Mouse (Mus musculus) lung, adult 18-20 months (tissue): ENCODE measurements around the gene Pcolce.
A peak's percentile ranks its signal among the peaks of the same experiment; 100 is the strongest.

Source experiments
- DNase-seq, 2 experiments: peaks; one replicate each; pipeline ENCODE4 v3.0.0; 2022; ENCODE audit warnings: mixed read lengths in 2 of 2

Pcolce gene

DNA sequence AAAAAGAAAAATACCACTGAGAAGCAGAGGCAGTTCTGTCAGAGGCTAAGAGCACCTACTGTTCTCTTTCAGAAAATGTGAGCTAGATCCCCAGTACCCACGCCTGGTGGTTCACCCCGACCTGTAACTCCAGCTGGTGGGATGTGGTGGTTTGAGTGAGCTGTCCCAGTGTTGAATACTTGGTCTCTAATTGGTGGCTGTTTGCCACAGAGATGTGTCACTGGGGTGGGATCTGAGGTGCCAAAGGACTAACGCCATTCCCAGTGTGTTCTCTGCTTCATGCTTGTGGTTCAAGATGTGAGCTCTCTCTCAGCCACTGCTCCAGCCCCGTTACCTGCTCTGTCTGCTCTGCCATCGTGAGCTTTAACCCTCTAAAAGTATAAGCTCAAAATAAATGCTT is 23.1 kb downstream of the Pcolce start:
- no peak for DNase-seq

DNA sequence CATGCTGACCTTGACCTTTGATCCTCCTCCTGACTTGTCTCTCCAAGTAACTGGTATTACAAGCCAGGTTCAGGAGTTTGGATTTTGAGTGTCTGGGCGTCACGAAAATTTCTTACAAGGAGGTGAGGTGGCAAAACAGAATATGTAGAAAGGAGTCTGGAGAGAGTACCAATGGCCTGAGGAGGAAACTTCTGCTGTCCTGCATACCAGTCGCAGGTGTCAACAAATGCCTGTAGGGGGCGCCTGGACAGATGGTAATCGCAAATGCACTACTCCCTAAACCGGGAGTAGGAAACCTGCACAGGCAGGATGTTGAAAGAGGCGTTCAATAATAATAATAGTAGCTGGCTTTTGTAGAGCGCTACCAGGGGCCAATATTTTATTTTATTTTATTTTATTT is 28.6 kb downstream of the Pcolce start:
- peak; percentile 74 to 84 for DNase-seq

DNA sequence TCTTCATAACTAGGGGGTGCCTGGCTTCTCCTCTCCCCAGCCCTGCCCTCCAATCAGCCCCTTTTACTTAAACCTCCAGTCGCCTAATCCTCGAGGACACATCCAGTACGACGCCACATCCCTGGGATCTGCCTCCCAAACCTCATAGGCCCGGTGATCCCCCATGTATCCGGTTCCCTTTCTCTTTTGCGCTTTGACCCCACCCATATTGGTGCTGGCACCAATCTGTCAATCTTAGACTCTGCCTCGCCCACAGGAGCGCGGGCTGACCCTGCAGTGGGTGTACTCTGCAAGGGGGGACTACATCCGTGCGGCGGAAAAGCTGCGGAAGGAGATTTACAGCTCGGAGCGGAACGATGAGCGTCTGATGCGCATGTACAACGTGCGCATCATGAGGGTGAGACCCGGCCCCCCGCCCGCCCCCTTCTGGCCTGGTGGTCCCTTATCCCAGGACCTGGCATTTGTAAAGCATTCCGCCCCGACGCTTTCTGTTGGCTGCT is 29.9 kb downstream of the Pcolce start:
- DNase-seq = peak in 1 of 2 experiments; percentile 35

DNA sequence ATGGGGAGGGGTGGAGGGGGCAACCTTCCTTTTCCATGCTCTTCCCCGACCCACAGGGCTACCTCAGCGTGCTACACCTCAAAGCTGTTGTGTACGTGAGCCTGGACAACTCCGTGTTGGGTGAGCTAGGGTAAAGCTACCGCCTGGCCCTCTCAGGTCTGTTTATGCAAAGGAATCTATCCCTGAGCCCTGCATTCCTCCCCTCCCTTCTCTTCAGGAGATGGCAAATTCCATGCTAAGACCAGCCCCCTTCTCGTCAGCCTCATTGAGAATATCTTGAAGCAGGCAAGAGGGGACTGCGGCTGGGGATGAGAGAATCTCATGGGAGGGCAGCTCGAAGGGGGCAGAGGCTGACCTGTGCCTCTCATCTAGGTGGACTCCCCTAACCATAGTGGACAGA is 30.9 kb downstream of the Pcolce start:
- peak in 1 of 2 experiments; percentile 21 for DNase-seq

DNA sequence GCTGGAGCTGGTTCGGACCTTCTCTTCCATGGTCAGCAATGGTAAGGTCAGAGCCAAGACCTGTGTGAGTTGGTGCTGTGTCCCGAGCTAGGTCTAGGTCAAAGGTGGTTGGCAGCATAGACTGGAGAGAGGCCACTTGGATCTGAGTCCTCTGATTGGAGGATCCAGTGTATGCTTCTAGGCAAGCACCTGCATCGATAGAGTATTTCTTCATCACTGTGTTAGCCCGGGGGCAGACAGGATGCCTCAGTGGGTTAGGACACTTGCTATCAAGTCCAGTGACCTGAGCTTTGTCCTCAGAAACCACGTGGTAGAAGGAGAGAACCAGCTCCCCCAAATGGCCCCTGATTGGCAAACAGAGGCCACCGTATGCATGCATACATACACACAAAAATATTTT is 33.3 kb downstream of the Pcolce start:
- no peak for DNase-seq

DNA sequence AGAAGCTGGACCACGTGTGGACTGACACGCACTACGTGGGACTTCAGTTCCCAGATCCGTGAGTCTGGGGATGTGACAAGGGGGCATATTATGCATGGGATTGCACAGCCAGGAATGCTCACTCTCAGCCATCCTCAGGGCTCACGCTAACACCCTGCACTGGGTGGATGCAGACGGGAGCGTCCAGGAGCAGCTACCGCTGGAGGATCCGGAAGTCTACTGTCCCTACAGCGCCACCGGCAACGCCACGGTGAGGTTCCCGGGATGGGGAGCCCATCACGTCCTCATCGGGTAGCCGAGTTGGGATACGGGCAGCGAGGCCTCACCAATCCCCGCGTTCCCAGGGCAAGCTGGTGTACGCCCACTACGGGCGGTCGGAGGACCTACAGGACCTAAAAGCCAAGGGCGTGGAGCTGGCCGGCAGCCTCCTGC is 39.1 kb downstream of the Pcolce start:
- peak; percentile 39 to 47 for DNase-seq

DNA sequence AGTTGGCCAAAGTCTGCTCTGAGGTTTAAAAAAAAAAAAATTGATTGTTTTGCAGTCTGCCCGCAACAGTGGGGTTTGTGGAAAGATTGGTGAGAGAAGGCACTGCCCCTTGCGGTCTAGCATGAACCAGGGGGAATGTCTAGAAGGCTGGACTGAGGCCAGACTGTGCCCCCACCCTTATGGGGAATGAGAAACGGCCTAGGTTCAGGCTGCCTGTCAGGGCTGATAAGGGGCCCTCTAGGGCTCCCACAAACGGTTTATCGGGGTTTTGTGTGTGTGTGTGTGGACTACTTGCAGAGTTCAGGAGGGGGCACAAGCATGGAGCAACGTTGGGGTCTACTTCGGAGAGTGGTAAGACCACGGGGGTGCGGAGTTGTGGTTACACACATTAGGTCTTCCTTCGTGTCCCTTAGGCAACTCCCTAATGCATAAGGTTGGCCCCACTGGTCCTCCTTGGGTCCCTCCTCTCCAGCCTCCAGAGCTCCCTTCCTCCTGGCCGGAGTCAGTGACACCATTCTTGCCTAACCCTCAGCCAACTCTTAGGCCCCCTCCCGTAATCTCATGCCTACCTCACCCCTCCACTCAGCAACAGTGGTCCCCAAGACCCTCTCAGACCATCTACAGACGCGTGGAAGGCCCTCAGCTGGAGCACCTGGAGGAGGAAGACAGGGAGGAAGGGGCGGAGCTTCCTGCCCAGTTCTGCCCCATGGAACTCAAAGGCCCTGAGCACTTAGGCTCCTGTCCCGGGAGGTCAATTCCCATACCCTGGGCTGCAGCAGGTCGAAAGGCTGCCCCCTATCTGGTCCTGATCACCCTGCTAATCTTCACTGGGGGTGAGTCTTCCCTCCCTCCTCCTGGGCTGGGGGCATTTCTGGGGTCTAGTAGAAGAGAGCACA is 42.6 kb downstream of the Pcolce start:
- no peak for DNase-seq

DNA sequence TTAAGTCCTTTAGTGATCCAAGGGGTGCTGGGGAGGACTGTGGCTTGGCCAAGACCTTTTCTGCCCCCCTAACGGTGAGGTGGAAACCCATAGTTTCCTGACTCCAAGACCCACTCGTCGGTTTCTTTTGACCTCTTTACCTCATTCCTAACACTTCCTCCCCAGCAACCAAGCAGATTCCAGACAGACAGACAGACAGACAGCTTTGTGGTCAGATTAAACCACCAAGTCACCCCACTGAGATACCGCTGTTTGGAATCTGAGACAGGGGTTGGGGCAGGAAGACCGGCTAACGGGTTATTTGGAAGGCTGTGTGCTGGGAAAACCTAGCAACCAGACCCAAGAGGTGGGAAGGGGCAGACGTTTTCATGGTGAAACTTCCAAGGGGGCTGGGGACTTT is 43.4 kb downstream of the Pcolce start:
- DNase-seq = no peak

DNA sequence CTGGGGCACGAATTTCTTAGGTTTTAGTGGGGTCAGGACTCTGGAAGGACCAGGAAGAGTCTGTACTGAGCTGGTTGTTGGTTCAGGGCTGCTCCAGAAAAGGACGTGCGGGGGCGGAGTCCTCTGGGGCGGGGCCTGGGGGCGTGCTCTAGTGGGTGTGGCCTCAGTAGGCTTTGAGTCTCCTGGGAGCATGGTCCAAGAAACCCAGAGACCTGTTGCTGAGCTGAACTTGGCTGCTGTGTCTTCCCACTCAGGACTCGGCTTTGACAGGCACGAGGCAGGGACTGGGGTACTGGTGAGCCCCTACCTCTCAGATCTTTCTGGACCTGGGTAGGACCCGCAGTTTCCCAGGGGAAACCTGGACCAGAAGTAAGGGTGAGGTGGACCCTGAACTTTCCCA is 43.9 kb downstream of the Pcolce start, which contains the start of gene Tfr2:
Tfr2 (plus strand) TSS at position 176 of the 400 bp plus-strand sequence.
- DNase-seq = peak; percentile 64 to 69

DNA sequence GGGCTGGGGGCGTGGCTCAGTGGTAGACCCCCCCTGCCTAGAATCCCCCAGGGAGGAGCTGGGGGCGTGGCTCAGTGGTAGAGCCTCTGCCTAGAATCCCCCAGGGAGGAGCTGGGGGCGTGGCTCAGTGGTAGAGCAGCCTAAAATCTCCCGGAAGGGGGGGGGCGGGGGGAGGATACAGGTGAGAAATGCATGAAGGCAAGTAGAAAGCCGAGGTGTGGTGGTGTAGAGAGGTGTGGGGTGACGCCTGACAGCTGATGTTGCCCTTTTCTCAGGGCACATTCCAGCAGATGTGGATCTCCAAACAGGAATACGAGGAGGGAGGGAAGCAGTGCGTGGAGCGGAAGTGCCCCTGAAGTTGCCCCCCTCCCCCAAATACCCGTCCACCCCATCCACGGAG is 44.6 kb downstream of the Pcolce start:
- no peak for DNase-seq

DNA sequence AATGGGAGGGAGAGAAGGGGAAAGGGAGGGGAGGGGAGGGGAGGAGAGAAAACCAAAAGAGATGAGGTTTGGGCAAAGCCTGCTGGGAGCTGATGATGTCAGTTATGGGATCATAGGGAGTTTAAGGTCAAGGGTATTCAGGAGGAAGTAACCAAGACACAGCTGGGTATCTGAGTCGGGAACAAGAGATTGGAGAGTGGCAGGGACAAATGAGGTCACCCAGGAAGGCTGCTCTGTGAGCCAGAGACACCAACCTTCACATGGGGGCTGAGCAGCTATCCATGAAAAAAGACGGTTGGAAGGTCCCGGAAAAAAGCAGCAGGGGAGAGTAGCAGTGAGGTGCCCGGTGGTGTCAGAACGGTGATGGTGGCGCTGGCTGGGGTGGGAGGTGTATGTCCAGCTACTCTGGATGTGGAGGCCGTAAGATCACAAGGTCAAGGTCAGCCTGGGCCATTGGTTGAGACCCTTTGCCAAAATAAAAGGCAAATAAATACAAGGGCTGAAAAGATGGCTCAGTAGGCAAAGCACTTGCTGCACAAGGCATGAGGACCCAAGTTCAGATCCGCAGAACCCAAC is 45.3 kb downstream of the Pcolce start:
- no peak for DNase-seq

DNA sequence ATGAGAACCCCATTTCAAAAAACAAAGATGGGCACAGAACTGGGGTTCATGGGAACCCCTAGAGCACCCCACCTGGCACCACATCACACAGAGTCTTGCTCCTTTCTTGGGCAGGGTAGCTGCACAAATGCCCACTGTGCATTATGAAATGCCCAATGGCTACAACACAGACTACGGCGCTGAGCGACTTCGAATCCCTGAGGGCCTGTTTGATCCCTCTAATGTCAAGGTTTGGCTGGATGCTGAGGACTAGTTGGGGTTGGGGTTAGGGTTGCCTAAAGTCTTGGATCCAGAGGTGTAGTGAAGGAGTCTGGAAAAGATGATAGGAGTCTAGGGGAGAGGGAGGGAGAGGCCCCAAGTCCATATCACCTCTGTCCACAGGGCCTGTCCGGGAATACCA is 47.2 kb downstream of the Pcolce start:
- DNase-seq = no peak

DNA sequence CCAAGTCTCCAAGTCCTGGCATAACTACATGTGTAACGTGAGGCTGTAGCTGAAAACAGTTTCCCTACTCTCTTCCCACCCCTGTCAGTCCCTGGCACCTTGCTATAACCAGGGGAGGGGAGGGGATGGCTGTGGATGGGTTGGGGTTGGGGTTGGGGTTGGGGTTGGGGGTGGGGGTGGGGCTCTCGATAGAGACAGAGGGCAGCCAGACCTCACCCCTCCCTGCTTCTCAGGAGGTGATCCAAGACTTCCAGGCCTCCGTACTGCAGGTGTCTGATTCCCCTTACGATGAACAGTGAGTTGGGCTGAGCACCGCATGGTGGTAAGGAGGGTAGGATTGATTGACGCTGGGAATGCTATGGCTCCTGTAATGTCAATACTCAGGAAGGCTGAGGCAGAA is 47.8 kb downstream of the Pcolce start:
- DNase-seq = no peak

DNA sequence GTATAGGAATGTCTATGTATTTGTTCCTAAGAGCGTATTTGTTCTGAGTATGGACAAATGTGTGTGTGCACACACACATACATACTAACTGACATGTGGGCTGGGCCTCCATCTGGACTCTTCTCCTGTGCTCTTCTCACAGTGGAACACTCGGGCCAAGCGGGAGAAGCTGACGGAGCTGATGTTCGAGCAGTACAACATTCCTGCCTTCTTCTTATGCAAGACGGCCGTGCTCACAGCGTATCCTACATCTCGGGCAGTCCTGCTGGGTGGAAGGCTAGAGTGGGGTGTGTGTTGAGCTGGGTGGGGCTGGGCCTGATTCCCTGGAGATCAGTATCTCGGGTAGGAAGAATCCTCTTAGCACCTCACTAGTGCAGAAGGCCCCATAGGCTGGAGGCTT is 50.6 kb downstream of the Pcolce start:
- DNase-seq = no peak

DNA sequence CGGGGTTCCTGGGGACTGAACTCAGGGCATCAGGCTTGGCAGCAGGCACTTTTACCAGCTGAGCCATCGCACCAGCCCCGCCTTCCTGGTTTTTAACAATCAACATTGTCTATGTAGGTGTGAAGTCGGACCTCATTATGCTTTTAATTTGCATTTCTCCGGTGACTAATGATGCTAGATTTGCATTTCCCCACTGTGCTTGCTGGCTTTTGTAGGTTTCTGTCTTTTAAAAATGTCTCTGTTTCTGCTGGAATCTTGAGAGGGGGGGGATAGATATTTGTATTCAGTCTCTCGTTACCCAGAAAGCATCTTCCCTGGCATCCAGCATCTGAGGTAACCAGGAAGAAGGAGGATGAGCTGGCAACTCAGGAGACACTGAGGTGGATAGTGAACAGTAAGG is 52.0 kb downstream of the Pcolce start:
- no peak for DNase-seq
